Comparison of ENCODE assay signal across 18 mouse cellular contexts in genomic region chr7:19432475-19432874, GRCm38 (mm10). TPM values are rescaled to one million over a fixed set of nuclear protein-coding genes. Genes with fewer than 3 reads are reported as not detected.
DNase-seq lines count a peak whose midpoint lies in the region; ATAC-seq and TF ChIP-seq lines count a peak whose summit lies in the region.
"Had no signal": no experiment of that assay in that cellular context is flagged by ENCODE, and none has a peak within 500 bp of the region (broad histone marks: within the 10 kb centered on the region; RNA-seq: fewer than 3 reads in every experiment).

No protein-coding gene starts in this region.

- 95% methylated on average over 2 of the region's 2 CpGs for WGBS in cerebellum, adult 2 months
- WGBS in liver, adult 2 months = 98% methylated on average over 2 of the region's 2 CpGs
- WGBS in liver, embryonic 11.5 days = 96% methylated on average over 2 of the region's 2 CpGs

- no peaks in the 10 kb centered on the region for H3K27me3 ChIP-seq in cerebellum, adult 2 months (ENCODE audit: control insufficient read depth, insufficient read depth, low read length)
- no peaks in the 10 kb centered on the region for H3K27me3 ChIP-seq in liver, adult 2 months (ENCODE audit: control insufficient read depth, insufficient read depth, low read length)
- no peaks in the 10 kb centered on the region for H3K27me3 ChIP-seq in liver, embryonic 11.5 days (replicated peaks; ENCODE audit: control insufficient read depth, insufficient read depth, low read length)
- H3K27me3 ChIP-seq: embryonic facial prominence, embryonic 13.5 days; forebrain, embryonic 13.5 days; limb, embryonic 13.5 days had no signal

- H3K36me3 ChIP-seq in liver, adult 2 months (ENCODE audit: control insufficient read depth, insufficient read depth, low read length) = peaks cover 37% of the 10 kb centered on the region; the same call in 1 of the 2 replicates
- peaks cover 63% of the 10 kb centered on the region for H3K36me3 ChIP-seq in liver, embryonic 11.5 days (ENCODE audit: control insufficient read depth, insufficient read depth, low read length)

- H3K9me3 ChIP-seq in liver, embryonic 11.5 days (ENCODE audit: control insufficient read depth, low read length) = peaks cover 4% of the 10 kb centered on the region; the same call in 1 of the 2 replicates
- H3K9me3 ChIP-seq: forebrain, embryonic 13.5 days had no signal

- no peak overlapping the region for H3K4me3 ChIP-seq in cerebellum, adult 2 months (replicated peaks; ENCODE audit: insufficient read depth, low read depth, low read length)
- no peak overlapping the region for H3K4me3 ChIP-seq in liver, adult 2 months (ENCODE audit: insufficient read depth, low read depth, low read length)
- H3K4me3 ChIP-seq in liver, embryonic 11.5 days (ENCODE audit: low read depth, low read length) = no peak overlapping the region
- H3K4me3 ChIP-seq: embryonic facial prominence, embryonic 13.5 days; forebrain, embryonic 13.5 days; limb, embryonic 13.5 days had no signal

- H3K4me2 ChIP-seq in liver, embryonic 11.5 days = no peak overlapping the region
- H3K4me2 ChIP-seq: embryonic facial prominence, embryonic 13.5 days; forebrain, embryonic 13.5 days; hindbrain, embryonic 14.5 days; limb, embryonic 13.5 days had no signal

- DNase-seq in cerebellum, adult 2 months = no peak
- DNase-seq in cerebellum, adult 9-11 months = no peak
- DNase-seq in liver, adult 2 months (ENCODE audit: extremely low read depth, low read depth, low spot score) = no peak
- DNase-seq in liver, embryonic 11.5 days (ENCODE audit: low spot score) = no peak
- peak; percentile 16 for DNase-seq in thymus, postnatal 25 days
- DNase-seq in thymus, postnatal 0 days (ENCODE audit: low spot score) = no peak
- no peak for DNase-seq in cerebellum, postnatal 14 days
- DNase-seq: cerebellum, postnatal 36 days; gastrocnemius, postnatal 10 days; kidney, postnatal 25 days; right cerebral cortex, postnatal 14 days had no signal

- peak; percentile 25; the same call in 1 of the 2 replicates for TF ChIP-seq CTCF in cerebellum, adult 2 months (IDR thresholded peaks at IDR 0.05; ENCODE audit: borderline replicate concordance, insufficient read depth, low read depth, low read length)
- TF ChIP-seq CTCF in liver, adult 2 months (IDR thresholded peaks at IDR 0.05; ENCODE audit: low read depth, low read length) = peak; percentile 34; the same call in 1 of the 2 replicates

- no peak overlapping the region for H3K27ac ChIP-seq in cerebellum, adult 2 months (ENCODE audit: insufficient read depth, low read length)
- H3K27ac ChIP-seq in liver, adult 2 months (replicated peaks; ENCODE audit: insufficient read depth, low read depth, low read length) = no peak overlapping the region
- no peak overlapping the region for H3K27ac ChIP-seq in liver, embryonic 11.5 days (ENCODE audit: low read depth, low read length)
- H3K27ac ChIP-seq: embryonic facial prominence, embryonic 13.5 days; forebrain, embryonic 13.5 days; hindbrain, embryonic 14.5 days; limb, embryonic 13.5 days had no signal

- no peak for TF ChIP-seq POLR2A in cerebellum, adult 2 months (IDR thresholded peaks at IDR 0.05; ENCODE audit: borderline replicate concordance, insufficient read depth, low read length)
- TF ChIP-seq POLR2A in liver, adult 2 months (IDR thresholded peaks at IDR 0.05; ENCODE audit: extremely low read depth, insufficient read depth, low read length) = no peak

- no peak overlapping the region for H3K9ac ChIP-seq in liver, adult 2 months (ENCODE audit: low read depth, low read length)
- H3K9ac ChIP-seq in liver, embryonic 11.5 days (ENCODE audit: low read depth, low read length) = no peak overlapping the region
- H3K9ac ChIP-seq: embryonic facial prominence, embryonic 13.5 days; forebrain, embryonic 13.5 days; hindbrain, embryonic 14.5 days; limb, embryonic 13.5 days had no signal

- no peaks in the 10 kb centered on the region for H3K79me2 ChIP-seq in liver, adult 2 months (ENCODE audit: control insufficient read depth, insufficient read depth, low read length)

- H3K4me1 ChIP-seq in cerebellum, adult 2 months (ENCODE audit: control insufficient read depth, insufficient read depth, low read length) = no peaks in the 10 kb centered on the region
- no peaks in the 10 kb centered on the region for H3K4me1 ChIP-seq in liver, adult 2 months (ENCODE audit: control insufficient read depth, insufficient read depth, low read length)
- no peaks in the 10 kb centered on the region for H3K4me1 ChIP-seq in liver, embryonic 11.5 days (replicated peaks; ENCODE audit: control insufficient read depth, insufficient read depth, low read length)
- H3K4me1 ChIP-seq: embryonic facial prominence, embryonic 13.5 days; forebrain, embryonic 13.5 days; limb, embryonic 13.5 days had no signal

- ATAC-seq in liver, embryonic 11.5 days (replicated peaks; ENCODE audit: low FRiP score) = no peak
- no peak for ATAC-seq in cerebellum, adult (ENCODE audit: insufficient number of reproducible peaks, low FRiP score, low TSS enrichment)
- ATAC-seq: forebrain, embryonic 13.5 days had no signal

RNA-seq across cellular contexts. Expression of gene Mark4, which starts 26.1 kb away (rescaled TPM):
- 50.3 and 52.8 TPM in 2 replicates for polyA plus RNA-seq in cerebellum, adult 2 months (2012; rRNA removed)
- total RNA-seq in liver, adult 2 months (2014; rRNA removed) = 1.8 and 2.8 TPM in 2 replicates
- 4.9 and 6.4 TPM in 2 replicates for polyA plus RNA-seq in liver, adult 2 months (2012; rRNA removed)
- 6.7 and 7.7 TPM in 2 replicates for polyA plus RNA-seq in liver, embryonic 11.5 days (2014; fragmentation: Nextera tagmentation; extraction: Ambion mirVana)
- 6.7 and 9.0 TPM in 2 replicates for polyA plus RNA-seq in thymus, postnatal 0 days (2015; fragmentation: Nextera tagmentation; extraction: Ambion mirVana)

RNA-seq across cellular contexts. Expression of gene Ckm, which starts 27.9 kb away (rescaled TPM):
- polyA plus RNA-seq in cerebellum, adult 2 months (2012; rRNA removed) = 0.08 and 0.11 TPM in 2 replicates
- total RNA-seq in liver, adult 2 months (2014; rRNA removed) = 0.07 and 11.0 TPM in 2 replicates
- 0.16 and 0.18 TPM in 2 replicates for polyA plus RNA-seq in liver, adult 2 months (2012; rRNA removed)
- 0.34 and 0.40 TPM in 2 replicates for polyA plus RNA-seq in liver, embryonic 11.5 days (2014; fragmentation: Nextera tagmentation; extraction: Ambion mirVana)
- polyA plus RNA-seq in thymus, postnatal 0 days (2015; fragmentation: Nextera tagmentation; extraction: Ambion mirVana) = 3.6 and 7.0 TPM in 2 replicates
- total RNA-seq: monocyte, adult 5-6 weeks; neutrophil, adult 5-6 weeks had no signal
- polyA plus RNA-seq: embryonic facial prominence, embryonic 13.5 days; forebrain, embryonic 13.5 days; hindbrain, embryonic 14.5 days had no signal

RNA-seq across cellular contexts. Expression of gene Klc3, which starts 28.6 kb away (rescaled TPM):
- polyA plus RNA-seq in cerebellum, adult 2 months (2012; rRNA removed) = 1.7 and 2.1 TPM in 2 replicates
- total RNA-seq in liver, adult 2 months (2014; rRNA removed) = 0.37 TPM in 1 of 2 replicates, not detected in the other
- polyA plus RNA-seq in liver, adult 2 months (2012; rRNA removed) = 0.17 and 0.24 TPM in 2 replicates
- polyA plus RNA-seq in liver, embryonic 11.5 days (2014; fragmentation: Nextera tagmentation; extraction: Ambion mirVana) = 0.71 and 0.99 TPM in 2 replicates
- polyA plus RNA-seq in thymus, postnatal 0 days (2015; fragmentation: Nextera tagmentation; extraction: Ambion mirVana) = 35.3 and 38.4 TPM in 2 replicates
- total RNA-seq: monocyte, adult 5-6 weeks had no signal

RNA-seq across cellular contexts. Expression of gene Exoc3l2, which starts 30.7 kb away (rescaled TPM):
- polyA plus RNA-seq in cerebellum, adult 2 months (2012; rRNA removed) = 0.21 and 0.57 TPM in 2 replicates
- total RNA-seq in liver, adult 2 months (2014; rRNA removed) = 2.1 and 2.2 TPM in 2 replicates
- 5.1 and 5.8 TPM in 2 replicates for polyA plus RNA-seq in liver, adult 2 months (2012; rRNA removed)
- 4.3 and 5.6 TPM in 2 replicates for polyA plus RNA-seq in liver, embryonic 11.5 days (2014; fragmentation: Nextera tagmentation; extraction: Ambion mirVana)
- 0.74 and 0.78 TPM in 2 replicates for polyA plus RNA-seq in thymus, postnatal 0 days (2015; fragmentation: Nextera tagmentation; extraction: Ambion mirVana)
- total RNA-seq: neutrophil, adult 5-6 weeks had no signal

RNA-seq across cellular contexts. Expression of gene Ercc2, which starts 50.7 kb away (rescaled TPM):
- 45.0 and 46.3 TPM in 2 replicates for polyA plus RNA-seq in cerebellum, adult 2 months (2012; rRNA removed)
- 8.7 and 9.4 TPM in 2 replicates for total RNA-seq in liver, adult 2 months (2014; rRNA removed)
- polyA plus RNA-seq in liver, adult 2 months (2012; rRNA removed) = 18.7 and 26.8 TPM in 2 replicates
- polyA plus RNA-seq in liver, embryonic 11.5 days (2014; fragmentation: Nextera tagmentation; extraction: Ambion mirVana) = 14.0 and 15.6 TPM in 2 replicates
- 14.3 and 15.1 TPM in 2 replicates for polyA plus RNA-seq in thymus, postnatal 0 days (2015; fragmentation: Nextera tagmentation; extraction: Ambion mirVana)

Comparison
In these comparisons a context has a peak if more than half of its experiments do, and no peak if none do; other contexts are left out.
1. RNA of gene Klc3, which starts 28.6 kb away (polyA plus RNA-seq): 35.3 to 38.4 TPM in thymus, postnatal 0 days; 1.7 to 2.1 TPM in cerebellum, adult 2 months, 0.71 to 0.99 TPM in liver, embryonic 11.5 days and 0.17 to 0.24 TPM in liver, adult 2 months; every median in the first group is over 10 times any median in the second.